Mouse (Mus musculus): ENCODE data around the gene Copz1. TPM values are rescaled to one million over a fixed set of nuclear protein-coding genes. Genes with fewer than 3 reads are reported as not detected.

Gene Copz1
- total and polyA plus RNA-seq, 3 experiments, result 50.2 to 58.7 (median 55.2) TPM

DNA sequence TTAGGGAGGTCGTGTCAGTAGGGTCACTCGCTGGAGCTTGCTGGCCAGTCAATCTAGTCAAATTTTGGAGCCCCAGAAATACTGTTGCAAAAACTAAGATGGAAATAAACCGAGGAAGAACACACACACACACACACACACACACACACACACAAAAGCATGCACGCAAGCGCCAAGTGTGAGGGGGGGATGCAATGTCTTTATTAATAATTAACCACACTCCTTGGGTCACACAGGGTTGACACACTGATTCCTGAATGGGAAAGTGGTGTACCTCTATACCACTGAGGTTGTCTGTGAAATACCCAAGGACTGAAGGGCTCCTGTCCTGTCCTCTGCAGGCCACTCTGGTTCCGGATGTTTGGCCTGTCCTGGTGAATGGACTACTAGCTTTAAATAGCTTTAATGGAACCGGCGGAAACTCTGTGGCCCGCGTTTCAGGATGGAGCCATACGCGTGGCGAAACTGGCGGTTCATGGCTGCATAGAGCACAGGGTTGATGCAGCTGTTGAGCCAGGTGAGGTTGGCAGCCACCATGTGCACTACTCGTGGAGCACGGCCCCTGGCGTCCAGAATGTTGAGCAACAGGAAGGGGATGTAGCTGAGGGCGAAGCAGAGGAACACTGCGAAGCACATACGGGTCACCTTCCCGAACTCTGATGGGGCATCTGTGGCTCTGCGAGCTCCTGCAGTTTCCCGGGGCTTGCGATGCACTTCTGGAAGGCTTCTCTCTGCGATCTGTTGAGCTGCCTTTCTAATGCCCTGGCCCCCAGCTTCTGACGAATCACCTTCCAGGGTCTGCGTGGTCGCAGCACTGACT lies 35.8 kb downstream of the Copz1 start:
- H3K4me3 ChIP-seq, result no peak overlapping the region
- TF ChIP-seq CTCF (IDR thresholded peaks at IDR 0.05) (peak; percentile 24), EP300 (IDR thresholded peaks at IDR 0.05; ENCODE audit: insufficient read depth, low read depth, low read length) (no peak), POLR2A (IDR thresholded peaks at IDR 0.05; ENCODE audit: insufficient read depth, low read depth, low read length) (no peak)
- H3K27ac ChIP-seq, result no peak overlapping the region
- no peak for DNase-seq
- H3K4me1 ChIP-seq (ENCODE audit: control insufficient read depth, insufficient read depth, low read length), result peaks cover 4% of the 10 kb centered on the region; the same call in 1 of the 2 replicates
- no peaks in the 10 kb centered on the region for H3K36me3 ChIP-seq (ENCODE audit: control insufficient read depth, insufficient read depth, low read length)
- no peak overlapping the region for H3K9ac ChIP-seq (ENCODE audit: low read depth, low read length)
- H3K79me2 ChIP-seq (replicated peaks; ENCODE audit: control insufficient read depth, insufficient read depth, low read length), result no peaks in the 10 kb centered on the region
- 45% methylated on average over 28 of the region's 28 CpGs for WGBS
- H3K27me3 ChIP-seq (ENCODE audit: control insufficient read depth, insufficient read depth, low read length), result no peaks in the 10 kb centered on the region
- intact Hi-C loops (cut with DNase I), result loop anchor here (5.0 to 10.0 kb wide), 2 partner anchors 36 to 323 kb away; partner anchors contain the start of gene Copz1

GRCm38 (mm10) chr15:103308876-103309580 lies 36.5 kb downstream of the Copz1 start:
- no peak overlapping the region for H3K4me3 ChIP-seq
- no peaks in the 10 kb centered on the region for H3K27me3 ChIP-seq (ENCODE audit: control insufficient read depth, insufficient read depth, low read length)
- H3K27ac ChIP-seq, result no peak overlapping the region
- no peaks in the 10 kb centered on the region for H3K36me3 ChIP-seq (ENCODE audit: control insufficient read depth, insufficient read depth, low read length)
- H3K79me2 ChIP-seq (replicated peaks; ENCODE audit: control insufficient read depth, insufficient read depth, low read length), result no peaks in the 10 kb centered on the region
- peaks cover 4% of the 10 kb centered on the region for H3K4me1 ChIP-seq (ENCODE audit: control insufficient read depth, insufficient read depth, low read length)
- no peak overlapping the region for H3K9ac ChIP-seq (ENCODE audit: low read depth, low read length)
- no peak for DNase-seq
- intact Hi-C loops (cut with DNase I), result loop anchor here (5.0 to 10.0 kb wide), 2 partner anchors 37 to 324 kb away; partner anchors contain the start of gene Copz1
- WGBS, result 67% methylated on average over 26 of the region's 26 CpGs
- TF ChIP-seq POLR2A (IDR thresholded peaks at IDR 0.05; ENCODE audit: insufficient read depth, low read depth, low read length), result no peak
- no peak for TF ChIP-seq EP300 (IDR thresholded peaks at IDR 0.05; ENCODE audit: insufficient read depth, low read depth, low read length)
- TF ChIP-seq CTCF (IDR thresholded peaks at IDR 0.05), result no peak

DNA sequence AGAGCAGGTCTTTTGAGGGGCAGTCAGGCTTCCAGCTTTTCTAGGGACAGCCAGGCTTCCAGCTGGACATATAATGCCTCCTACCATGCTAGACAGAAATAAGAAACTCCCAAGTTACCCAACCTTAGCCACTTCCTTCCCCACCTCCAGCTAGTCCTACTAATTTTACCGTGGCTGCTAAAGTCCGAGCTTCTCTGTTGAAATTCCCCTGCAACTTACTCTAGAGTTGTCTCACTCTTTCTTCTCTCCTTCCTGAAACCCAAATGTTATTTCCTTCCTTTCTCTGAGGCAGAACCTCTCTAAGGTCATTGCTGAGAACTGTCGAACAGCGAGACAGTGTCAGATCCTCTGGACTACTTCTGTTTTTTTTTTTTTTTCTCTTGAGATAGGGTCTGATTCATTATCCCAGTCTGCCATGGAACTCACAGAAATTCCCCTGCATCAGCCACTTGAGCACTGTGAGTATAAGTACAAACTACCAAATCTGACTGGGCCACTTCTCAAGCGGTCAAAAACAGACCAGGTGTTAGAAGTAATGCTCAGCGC lies 37.9 kb downstream of the Copz1 start, which contains the start of gene Gpr84:
Gpr84 (minus strand) TSS at position 248 of the 546 bp plus-strand sequence.
- DNase-seq, result no peak
- no peaks in the 10 kb centered on the region for H3K27me3 ChIP-seq (ENCODE audit: control insufficient read depth, insufficient read depth, low read length)
- H3K4me1 ChIP-seq (ENCODE audit: control insufficient read depth, insufficient read depth, low read length), result peaks cover 2% of the 10 kb centered on the region
- H3K79me2 ChIP-seq (replicated peaks; ENCODE audit: control insufficient read depth, insufficient read depth, low read length), result no peaks in the 10 kb centered on the region
- no peak within 1 kb of the TSS for H3K9ac ChIP-seq (ENCODE audit: low read depth, low read length)
- intact Hi-C loops (cut with DNase I), result no loop called here
- WGBS, result 41% methylated on average over 6 of the region's 6 CpGs
- no peak for TF ChIP-seq POLR2A (IDR thresholded peaks at IDR 0.05; ENCODE audit: insufficient read depth, low read depth, low read length)
- no peak for TF ChIP-seq CTCF (IDR thresholded peaks at IDR 0.05)
- TF ChIP-seq EP300 (IDR thresholded peaks at IDR 0.05; ENCODE audit: insufficient read depth, low read depth, low read length), result no peak
- H3K27ac ChIP-seq, result no peak within 1 kb of the TSS
- H3K36me3 ChIP-seq (ENCODE audit: control insufficient read depth, insufficient read depth, low read length), result no peaks in the 10 kb centered on the region
- no peak within 1 kb of the TSS for H3K4me3 ChIP-seq

- no peak overlapping the region for H3K4me3 ChIP-seq
- peak in 1 of 2 experiments; percentile 49 for DNase-seq
- H3K4me1 ChIP-seq (ENCODE audit: control insufficient read depth, insufficient read depth, low read length), result peaks cover 6% of the 10 kb centered on the region
- H3K36me3 ChIP-seq (ENCODE audit: control insufficient read depth, insufficient read depth, low read length), result no peaks in the 10 kb centered on the region
- no peaks in the 10 kb centered on the region for H3K79me2 ChIP-seq (replicated peaks; ENCODE audit: control insufficient read depth, insufficient read depth, low read length)
- H3K27ac ChIP-seq, result no peak overlapping the region
- 22% methylated on average over 18 of the region's 18 CpGs for WGBS
- intact Hi-C loops (cut with DNase I), result no loop called here
- TF ChIP-seq CTCF (IDR thresholded peaks at IDR 0.05) (peak; percentile 93), EP300 (IDR thresholded peaks at IDR 0.05; ENCODE audit: insufficient read depth, low read depth, low read length) (no peak)
- H3K9ac ChIP-seq (ENCODE audit: low read depth, low read length), result peak overlapping the region; percentile 31; the same call in 1 of the 2 replicates
- no peaks in the 10 kb centered on the region for H3K27me3 ChIP-seq (ENCODE audit: control insufficient read depth, insufficient read depth, low read length)
These were observed 41.1 kb downstream of the Copz1 start for GRCm38 (mm10) chr15:103313495-103314095.

DNA sequence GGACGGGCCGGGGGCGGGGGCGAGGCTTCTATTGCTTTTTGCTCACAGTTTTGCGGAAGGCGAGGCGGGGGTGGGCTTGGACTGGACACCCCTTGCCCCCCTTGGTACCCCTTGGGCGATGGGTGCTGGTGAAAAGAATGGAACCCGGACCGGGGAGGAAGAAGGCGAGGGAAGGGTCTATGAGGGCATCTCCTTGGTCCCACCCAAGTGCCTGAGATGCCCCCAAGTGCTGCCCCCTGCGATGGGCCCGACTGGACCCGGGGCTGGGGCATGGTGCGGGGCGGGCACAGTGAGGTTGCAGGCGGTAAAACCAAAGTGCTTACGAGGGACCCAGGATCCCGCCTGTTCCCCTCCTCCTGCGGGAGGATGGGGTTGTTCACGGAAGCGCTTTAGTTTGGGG lies 41.7 kb downstream of the Copz1 start:
- 46% methylated on average over 22 of the region's 22 CpGs for WGBS
- TF ChIP-seq EP300 (IDR thresholded peaks at IDR 0.05; ENCODE audit: insufficient read depth, low read depth, low read length), result no peak
- no peak for TF ChIP-seq CTCF (IDR thresholded peaks at IDR 0.05)
- no peak for TF ChIP-seq POLR2A (IDR thresholded peaks at IDR 0.05; ENCODE audit: insufficient read depth, low read depth, low read length)
- DNase-seq, result no peak
- H3K79me2 ChIP-seq (replicated peaks; ENCODE audit: control insufficient read depth, insufficient read depth, low read length), result no peaks in the 10 kb centered on the region
- no peak overlapping the region for H3K27ac ChIP-seq
- H3K9ac ChIP-seq (ENCODE audit: low read depth, low read length), result 0 out of 2 replicates have a peak overlapping the region, but pooled peaks have one; percentile 31
- no peaks in the 10 kb centered on the region for H3K36me3 ChIP-seq (ENCODE audit: control insufficient read depth, insufficient read depth, low read length)
- peaks cover 6% of the 10 kb centered on the region for H3K4me1 ChIP-seq (ENCODE audit: control insufficient read depth, insufficient read depth, low read length)
- intact Hi-C loops (cut with DNase I), result no loop called here
- H3K4me3 ChIP-seq, result peak overlapping the region; percentile 33; the same call in 1 of the 2 replicates
- no peaks in the 10 kb centered on the region for H3K27me3 ChIP-seq (ENCODE audit: control insufficient read depth, insufficient read depth, low read length)

Measured in heart, adult 2 months (tissue).